Mouse (Mus musculus): Measurements from ENCODE around the gene 2810006K23Rik. TPM values are rescaled to one million over a fixed set of nuclear protein-coding genes. Genes with fewer than 3 reads are reported as not detected.
"Not testable (repeated sequence)": the region's sequence is repeated elsewhere in the genome, so short reads cannot be mapped to it uniquely, and the experiment has no call there.

Gene 2810006K23Rik
- 10 to 100 TPM; 12.9 to 13.4 TPM for total RNA-seq (2021)
- long read RNA-seq, experiment 1, transcript 2810006K23Rik-201 (3 exons, 1,677 nt), result major isoform, 5 of 5 reads
- long read RNA-seq, experiment 1, partial matches to known transcripts, result 0 of 5 reads
- long read RNA-seq, experiment 1, other reads (novel, unspliced or antisense), result 0 of 5 reads
- long read RNA-seq, experiment 2, transcript 2810006K23Rik-201 (3 exons, 1,677 nt), result major isoform, 28 of 32 reads
- long read RNA-seq, experiment 2, partial matches to known transcripts, result 0 of 32 reads
- long read RNA-seq, experiment 2, other reads (novel, unspliced or antisense), result 2 of 32 reads

GRCm38 (mm10) chr5:124327510-124328364 is at the start of gene 2810006K23Rik, which contains the start of gene Mphosph9:
Gene 2810006K23Rik, plus strand, starts transcription at chr5:124328089.
Gene Mphosph9, minus strand, starts transcription at chr5:124327972.
- peak; percentile 97 to 98 for DNase-seq (ENCODE audit: low spot score in 2 of 2)

- no peak for DNase-seq (ENCODE audit: low spot score in 2 of 2)
Measured at GRCm38 (mm10) chr5:124282854-124283253, 45.0 kb upstream of the 2810006K23Rik start.

GRCm38 (mm10) chr5:124284330-124284729 is 43.6 kb upstream of the 2810006K23Rik start:
- DNase-seq (ENCODE audit: low spot score in 2 of 2), result no peak

GRCm38 (mm10) chr5:124287616-124288247 is 40.2 kb upstream of the 2810006K23Rik start:
- no peak for DNase-seq (ENCODE audit: low spot score in 2 of 2)

- DNase-seq (ENCODE audit: low spot score in 2 of 2), result no peak
Measured at GRCm38 (mm10) chr5:124290216-124290615, 37.7 kb upstream of the 2810006K23Rik start.

- no peak for DNase-seq (ENCODE audit: low spot score in 2 of 2)
Measured at GRCm38 (mm10) chr5:124293967-124294366, 33.9 kb upstream of the 2810006K23Rik start.

- DNase-seq (ENCODE audit: low spot score in 2 of 2), result no peak
Measured at GRCm38 (mm10) chr5:124296475-124296874, 31.4 kb upstream of the 2810006K23Rik start.

GRCm38 (mm10) chr5:124299307-124299706 is 28.6 kb upstream of the 2810006K23Rik start:
- not testable (repeated sequence) for DNase-seq (ENCODE audit: low spot score in 2 of 2)

GRCm38 (mm10) chr5:124300132-124300531 is 27.8 kb upstream of the 2810006K23Rik start:
- no peak for DNase-seq (ENCODE audit: low spot score in 2 of 2)

- DNase-seq (ENCODE audit: low spot score in 2 of 2), result not testable (repeated sequence)
Measured at GRCm38 (mm10) chr5:124302853-124303252, 25.0 kb upstream of the 2810006K23Rik start.

GRCm38 (mm10) chr5:124309155-124309554 is 18.7 kb upstream of the 2810006K23Rik start:
- no peak for DNase-seq (ENCODE audit: low spot score in 2 of 2)

GRCm38 (mm10) chr5:124310091-124310490 is 17.8 kb upstream of the 2810006K23Rik start:
- no peak for DNase-seq (ENCODE audit: low spot score in 2 of 2)

GRCm38 (mm10) chr5:124315498-124315897 is 12.4 kb upstream of the 2810006K23Rik start:
- no peak for DNase-seq (ENCODE audit: low spot score in 2 of 2)

- DNase-seq (ENCODE audit: low spot score in 2 of 2), result no peak
Measured at GRCm38 (mm10) chr5:124315941-124316340, 11.9 kb upstream of the 2810006K23Rik start.

- no peak for DNase-seq (ENCODE audit: low spot score in 2 of 2)
Measured at GRCm38 (mm10) chr5:124317648-124318047, 10.2 kb upstream of the 2810006K23Rik start.

GRCm38 (mm10) chr5:124326829-124327228 is 1.1 kb upstream of the 2810006K23Rik start:
- no peak for DNase-seq (ENCODE audit: low spot score in 2 of 2)

GRCm38 (mm10) chr5:124330086-124330485 is 2.2 kb downstream of the 2810006K23Rik start:
- no peak for DNase-seq (ENCODE audit: low spot score in 2 of 2)

- DNase-seq (ENCODE audit: low spot score in 2 of 2), result no peak
Measured at GRCm38 (mm10) chr5:124334392-124334791, 6.5 kb downstream of the 2810006K23Rik start.

- DNase-seq (ENCODE audit: low spot score in 2 of 2), result no peak
Measured at GRCm38 (mm10) chr5:124337103-124337502, 9.2 kb downstream of the 2810006K23Rik start.

- no peak for DNase-seq (ENCODE audit: low spot score in 2 of 2)
Measured at GRCm38 (mm10) chr5:124337909-124338308, 10.0 kb downstream of the 2810006K23Rik start.

GRCm38 (mm10) chr5:124338791-124339190 is 10.9 kb downstream of the 2810006K23Rik start:
- DNase-seq (ENCODE audit: low spot score in 2 of 2), result no peak

All from adrenal gland, adult 18-20 months (tissue).